Mouse (Mus musculus) retina, postnatal 7 days (tissue): ENCODE data around the gene Hoxb3.

ENCODE experiments used
- DNase-seq: peaks from one replicate; pipeline ENCODE4 v3.0.0-alpha.2; 2012; ENCODE audit warnings: low read depth, low spot score

The Hoxb3 gene

DNA sequence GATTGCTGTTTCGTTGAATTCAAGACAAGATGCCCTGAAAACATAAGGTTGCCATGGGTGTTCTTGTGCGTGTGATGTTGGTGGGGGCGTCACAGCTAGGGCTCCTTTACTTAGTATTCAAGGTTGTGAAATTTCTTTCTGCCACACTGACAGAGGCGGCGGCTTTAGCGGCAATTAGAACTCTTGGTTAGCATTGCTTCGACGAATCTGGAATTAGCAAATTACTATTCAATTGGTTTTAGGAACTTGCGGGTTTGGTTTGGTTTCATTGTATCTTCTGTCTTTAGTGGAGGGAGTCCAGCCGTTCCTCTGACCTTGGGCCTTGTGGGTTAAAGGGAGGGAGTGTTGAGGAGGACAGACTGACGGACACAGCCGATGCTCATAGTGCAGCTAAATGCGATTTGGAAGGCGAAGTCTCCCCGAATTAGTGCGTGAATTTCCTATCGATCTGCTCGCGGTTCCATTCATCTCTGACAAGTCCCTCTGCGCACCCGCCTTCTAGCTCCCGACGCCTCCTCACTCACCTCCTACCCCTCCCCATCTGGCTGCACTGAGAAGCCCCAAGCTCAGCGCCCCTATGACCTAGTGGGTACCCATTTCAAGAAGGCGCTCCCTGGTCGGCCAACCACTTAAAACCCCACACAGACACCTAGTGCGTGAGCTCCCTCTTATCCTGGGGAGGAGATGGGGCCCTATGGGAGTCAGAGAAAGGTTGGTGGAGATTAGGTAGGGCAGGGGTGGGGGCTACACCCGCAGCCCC lies 5.3 kb upstream of the Hoxb3 start, which contains the start of gene Hoxb4:
Hoxb4 (plus strand) TSS at position 660 of the 760 bp plus-strand sequence.
- DNase-seq: no peak

DNA sequence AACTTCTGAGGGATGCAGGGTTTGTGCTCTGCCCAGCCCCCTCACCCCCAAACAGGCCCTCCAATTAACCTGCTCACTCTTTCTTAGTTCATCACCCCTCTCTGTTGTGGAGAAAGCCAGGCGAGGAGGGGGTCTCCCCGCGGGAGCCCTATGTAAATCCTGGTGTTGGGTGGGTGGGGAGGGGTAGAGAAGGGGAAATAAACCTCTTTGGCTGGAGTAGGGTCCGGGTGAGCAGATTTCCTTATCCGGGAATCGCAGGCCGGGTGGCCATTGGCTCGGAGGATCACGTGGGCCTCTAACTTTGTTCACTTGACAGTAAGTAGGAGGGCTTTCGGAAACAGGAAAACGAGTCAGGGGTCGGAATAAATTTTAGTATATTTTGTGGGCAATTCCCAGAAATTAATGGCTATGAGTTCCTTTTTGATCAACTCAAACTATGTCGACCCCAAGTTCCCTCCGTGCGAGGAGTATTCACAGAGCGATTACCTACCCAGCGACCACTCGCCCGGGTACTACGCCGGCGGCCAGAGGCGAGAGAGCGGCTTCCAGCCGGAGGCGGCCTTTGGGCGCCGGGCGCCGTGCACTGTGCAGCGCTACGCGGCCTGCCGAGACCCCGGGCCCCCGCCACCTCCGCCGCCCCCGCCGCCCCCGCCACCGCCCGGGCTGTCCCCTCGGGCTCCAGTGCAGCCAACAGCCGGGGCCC lies 4.6 kb upstream of the Hoxb3 start:
- DNase-seq: no peak

GRCm38 (mm10) chr11:96319071-96319902 lies 3.8 kb upstream of the Hoxb3 start:
- no peak for DNase-seq

GRCm38 (mm10) chr11:96319910-96320309 lies 3.2 kb upstream of the Hoxb3 start:
- DNase-seq: no peak

DNA sequence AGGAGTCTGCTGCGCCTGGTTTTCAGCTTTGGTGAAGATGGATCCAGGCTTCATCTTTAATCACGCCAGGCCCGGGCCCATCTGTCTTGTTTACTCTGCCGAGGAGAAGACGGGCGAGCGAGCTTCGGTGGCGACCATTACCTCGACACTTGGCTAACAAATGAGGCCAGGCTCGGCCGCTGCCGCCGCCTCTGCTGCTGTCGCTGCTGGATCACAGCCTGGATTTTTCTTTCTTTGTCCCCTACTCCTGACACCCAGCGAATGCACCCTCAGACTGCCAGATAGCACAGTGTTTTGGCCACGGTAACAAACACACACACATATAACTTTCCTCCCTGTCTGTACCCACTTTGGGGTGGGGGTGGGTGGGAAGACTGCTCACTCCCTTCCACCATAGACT lies 2.4 kb upstream of the Hoxb3 start:
- no peak for DNase-seq

GRCm38 (mm10) chr11:96321846-96322245 lies 1.3 kb upstream of the Hoxb3 start:
- no peak for DNase-seq

DNA sequence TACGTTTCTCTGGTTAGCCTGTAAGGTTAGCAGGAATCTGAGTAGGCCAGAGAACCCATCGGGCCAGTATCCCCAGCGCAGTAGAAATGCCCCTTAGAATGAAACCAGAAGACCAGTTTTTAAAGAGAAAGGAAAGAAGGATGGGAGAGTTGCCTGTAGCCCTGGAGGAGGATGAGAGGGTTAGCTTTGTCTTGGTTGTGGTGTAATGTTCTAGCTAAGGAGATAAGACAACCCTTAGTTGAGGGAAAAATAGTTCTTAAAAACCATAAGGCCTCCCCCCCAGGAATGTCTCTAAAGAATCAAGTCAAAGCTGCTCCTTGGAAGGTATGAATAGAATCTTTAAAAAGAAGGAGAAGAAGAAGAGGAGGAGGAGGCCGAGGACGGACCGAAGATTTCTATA lies 388 bp upstream of the Hoxb3 start:
- no peak for DNase-seq

DNA sequence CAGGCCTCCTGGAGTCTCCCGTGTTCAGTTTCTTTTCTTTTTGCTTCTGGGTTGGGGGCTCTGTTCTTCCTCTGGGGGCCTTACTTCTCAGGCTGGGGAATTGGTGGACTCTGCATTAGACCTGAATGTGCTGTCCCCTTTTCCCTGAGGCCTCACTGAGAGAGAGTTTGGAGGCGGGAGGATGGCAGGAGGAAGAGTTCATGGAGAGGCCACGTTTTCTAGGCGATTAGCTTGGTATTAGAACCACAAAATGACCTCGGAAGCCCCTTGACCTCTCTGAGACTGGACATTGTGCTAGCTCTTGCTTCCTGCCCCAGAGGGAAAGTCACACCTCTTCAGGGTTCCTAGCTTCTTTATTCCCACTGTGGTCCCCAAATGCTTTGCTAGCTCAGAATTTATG lies 999 bp downstream of the Hoxb3 start:
- DNase-seq: no peak

DNA sequence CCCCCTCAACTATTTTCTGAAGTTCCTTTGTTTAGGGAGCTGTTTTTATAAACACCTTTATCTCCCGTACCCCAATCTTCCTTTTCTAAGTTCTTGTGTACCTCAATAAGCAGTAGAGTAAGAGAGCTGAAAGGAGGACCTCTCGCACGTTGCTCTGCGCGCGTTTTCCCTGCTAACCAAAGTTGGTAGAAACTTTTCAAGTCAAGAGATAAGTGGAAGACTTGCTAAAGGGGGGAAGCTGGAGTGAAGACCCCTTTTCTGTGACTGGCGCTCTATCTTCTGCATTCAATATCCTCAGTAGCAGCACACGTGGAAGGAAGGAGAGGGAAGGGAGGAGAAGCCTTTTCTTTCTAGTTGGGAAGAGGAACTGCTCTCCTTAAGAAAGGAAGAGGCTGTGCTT lies 1.8 kb downstream of the Hoxb3 start:
- DNase-seq: no peak

- no peak for DNase-seq
Observed at GRCm38 (mm10) chr11:96325747-96326212, 2.7 kb downstream of the Hoxb3 start.

- DNase-seq: no peak
Observed at GRCm38 (mm10) chr11:96326705-96327104, 3.6 kb downstream of the Hoxb3 start.

DNA sequence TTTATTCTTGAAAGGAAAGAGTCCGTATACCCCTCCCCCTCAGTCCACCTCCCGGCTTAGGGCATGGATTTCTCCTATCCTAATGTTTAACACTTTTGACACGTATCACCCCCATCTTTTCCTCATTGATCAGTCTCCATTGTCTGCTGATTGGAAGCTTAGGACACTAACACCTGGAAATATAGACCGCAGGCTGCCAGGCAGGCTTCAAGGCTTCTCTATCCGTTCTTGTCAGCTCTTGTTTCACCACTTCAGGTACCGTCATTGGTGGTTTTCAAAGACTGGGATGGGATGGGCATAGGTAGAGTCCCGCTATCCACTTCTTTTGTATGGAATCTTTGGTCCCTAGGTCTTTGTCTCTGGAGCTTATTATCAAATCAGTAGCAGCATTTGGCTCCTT lies 4.0 kb downstream of the Hoxb3 start:
- no peak for DNase-seq

DNA sequence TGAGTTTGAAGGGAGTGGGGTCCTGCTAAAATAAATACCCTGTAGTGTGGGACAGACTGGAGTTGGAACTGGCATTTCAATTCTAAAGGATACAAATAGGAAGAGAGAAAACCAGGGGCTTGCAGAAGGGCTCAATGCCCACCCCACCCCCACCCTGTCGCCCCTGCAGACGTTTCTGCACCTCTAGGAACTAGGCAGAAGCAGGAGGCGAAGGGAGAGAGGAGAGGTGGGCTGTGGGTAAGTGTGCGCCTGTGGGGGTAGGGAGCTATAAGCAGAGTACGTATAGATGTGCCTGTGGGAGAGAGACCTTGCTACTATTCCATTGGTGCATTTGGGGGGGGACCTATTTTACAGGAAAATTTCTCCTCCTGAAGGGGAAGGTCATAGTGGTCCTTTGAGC lies 4.6 kb downstream of the Hoxb3 start:
- no peak for DNase-seq

- no peak for DNase-seq
Observed at GRCm38 (mm10) chr11:96328605-96329004, 5.5 kb downstream of the Hoxb3 start.

- DNase-seq: no peak
Observed at GRCm38 (mm10) chr11:96332105-96332504, 9.0 kb downstream of the Hoxb3 start.

DNA sequence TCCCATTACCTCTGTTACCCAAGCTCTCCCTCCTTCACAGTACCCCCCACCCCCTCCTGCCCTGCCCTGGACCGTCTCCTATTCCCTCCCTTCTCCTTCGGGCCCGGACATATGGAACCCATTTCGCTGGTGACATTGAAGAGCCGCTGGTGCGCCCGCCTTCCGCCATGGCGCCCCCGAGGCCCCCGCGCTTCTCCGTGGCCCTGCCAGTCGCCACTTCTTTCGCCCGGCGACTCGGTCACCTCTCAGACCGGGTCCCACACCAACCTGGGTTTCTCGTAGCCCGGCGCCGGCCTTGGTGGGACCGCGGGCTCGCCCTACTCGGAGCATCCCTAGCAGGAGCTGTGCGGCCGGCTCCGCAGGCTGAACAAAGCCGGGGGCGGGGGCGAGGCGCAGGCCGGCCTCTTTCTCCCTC lies 9.5 kb downstream of the Hoxb3 start:
- no peak for DNase-seq

GRCm38 (mm10) chr11:96333241-96334001 lies 10.3 kb downstream of the Hoxb3 start:
- no peak for DNase-seq

- no peak for DNase-seq
Observed at GRCm38 (mm10) chr11:96334002-96334364, 10.9 kb downstream of the Hoxb3 start.

DNA sequence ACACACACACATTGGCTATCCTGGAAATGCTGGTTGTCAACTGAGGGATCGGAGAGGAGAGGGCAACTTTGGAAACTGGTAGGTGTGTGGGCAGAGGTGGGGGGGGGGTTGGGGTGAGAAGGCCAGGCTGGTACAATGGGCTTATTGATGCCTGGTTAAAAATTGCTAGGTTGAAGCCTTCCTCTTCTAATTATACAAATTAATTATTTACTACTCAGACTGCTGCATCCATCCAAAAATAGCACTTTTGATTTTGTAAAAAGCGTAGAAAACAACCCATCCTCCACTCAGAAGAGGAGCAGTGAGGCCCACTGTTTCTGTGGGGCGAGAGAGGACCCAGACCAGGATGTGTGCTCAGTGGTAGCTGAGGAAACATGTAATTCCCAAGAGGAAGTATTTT lies 11.9 kb downstream of the Hoxb3 start:
- DNase-seq: no peak

GRCm38 (mm10) chr11:96336597-96336996 lies 13.5 kb downstream of the Hoxb3 start:
- no peak for DNase-seq

- no peak for DNase-seq
Observed at GRCm38 (mm10) chr11:96337026-96337425, 13.9 kb downstream of the Hoxb3 start.
